Mouse (Mus musculus): ENCODE data around the gene Slc22a15. TPM values are rescaled to one million over a fixed set of nuclear protein-coding genes. Genes with fewer than 3 reads are reported as not detected.

The Slc22a15 gene
- polyA plus RNA-seq, 1 experiment: 1.8 TPM

DNA sequence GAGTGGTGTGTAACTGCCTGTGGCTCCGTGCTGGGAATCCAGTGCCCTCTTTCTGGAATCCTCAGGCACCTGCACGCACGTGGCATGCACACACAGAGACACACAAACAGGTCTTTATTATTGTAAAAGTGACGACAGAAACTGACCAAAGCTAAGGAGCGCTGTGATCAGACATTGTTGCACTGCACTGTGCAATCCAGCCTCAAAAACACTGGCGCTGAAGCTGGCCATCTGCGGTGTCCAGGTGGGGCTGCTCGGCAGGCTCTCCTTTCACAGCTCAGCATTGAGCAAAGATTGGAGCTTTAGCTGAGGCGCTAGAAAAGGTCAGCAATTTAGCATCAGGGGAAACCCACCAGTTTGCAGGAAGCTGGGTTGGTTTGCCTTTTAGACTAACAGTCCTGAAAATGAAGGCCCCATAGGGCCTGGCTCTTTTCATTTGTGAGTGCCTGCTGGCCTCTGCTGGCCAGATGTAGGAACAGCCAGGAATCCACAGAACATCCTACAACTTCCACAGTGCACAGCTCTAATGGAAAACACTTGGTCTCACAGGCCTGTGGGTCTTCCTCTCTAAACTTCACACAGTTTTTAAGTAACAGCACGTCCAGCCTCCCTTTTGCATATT, 111.8 kb downstream of the Slc22a15 start:
- H3K9ac ChIP-seq (ENCODE audit: low read depth, poor library complexity, severe bottlenecking): no peak overlapping the region
- no peaks in the 10 kb centered on the region for H3K27me3 ChIP-seq (ENCODE audit: control insufficient read depth, insufficient read depth, low read length, poor library complexity, severe bottlenecking)
- no peaks in the 10 kb centered on the region for H3K36me3 ChIP-seq (ENCODE audit: control insufficient read depth, insufficient read depth, low read length, poor library complexity, severe bottlenecking)
- no peak overlapping the region for H3K27ac ChIP-seq (ENCODE audit: insufficient read depth, low read length)
- no peaks in the 10 kb centered on the region for H3K4me1 ChIP-seq (ENCODE audit: control insufficient read depth, insufficient read depth, low read length)
- H3K9me3 ChIP-seq (replicated peaks; ENCODE audit: control insufficient read depth, insufficient read depth, low read length, poor library complexity, severe bottlenecking): no peaks in the 10 kb centered on the region
- TF ChIP-seq CTCF (IDR thresholded peaks at IDR 0.05; ENCODE audit: low read depth, low read length) (peak; percentile 80), POLR2A (IDR thresholded peaks at IDR 0.05; ENCODE audit: insufficient read depth, low read length) (no peak), EP300 (IDR thresholded peaks at IDR 0.05; ENCODE audit: insufficient read depth, low read depth, low read length) (no peak)
- H3K4me3 ChIP-seq (ENCODE audit: low read depth, low read length): no peak overlapping the region

DNA sequence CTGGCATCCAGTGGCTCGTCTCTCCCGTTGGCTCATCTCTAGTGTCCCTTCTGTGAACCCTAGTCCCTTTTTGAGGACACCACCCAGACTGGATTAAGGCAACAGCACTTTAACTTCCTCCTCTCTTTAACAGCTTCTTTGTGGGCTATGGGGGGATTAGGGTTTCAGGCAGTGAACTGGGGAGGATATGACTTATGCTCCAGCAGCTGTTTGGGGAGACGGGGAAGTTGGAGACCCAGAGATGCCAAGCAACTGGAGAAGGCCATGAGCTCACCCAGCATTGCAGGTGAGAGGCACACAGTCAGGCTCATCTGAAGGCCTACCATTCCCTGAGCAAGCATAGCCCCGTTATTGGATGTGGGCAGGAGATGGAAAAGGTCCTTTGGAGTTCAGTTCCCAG, 112.3 kb downstream of the Slc22a15 start:
- no peak overlapping the region for H3K9ac ChIP-seq (ENCODE audit: low read depth, poor library complexity, severe bottlenecking)
- H3K36me3 ChIP-seq (ENCODE audit: control insufficient read depth, insufficient read depth, low read length, poor library complexity, severe bottlenecking): no peaks in the 10 kb centered on the region
- H3K4me3 ChIP-seq (ENCODE audit: low read depth, low read length): no peak overlapping the region
- H3K27ac ChIP-seq (ENCODE audit: insufficient read depth, low read length): no peak overlapping the region
- no peak for TF ChIP-seq POLR2A (IDR thresholded peaks at IDR 0.05; ENCODE audit: insufficient read depth, low read length)
- TF ChIP-seq EP300 (IDR thresholded peaks at IDR 0.05; ENCODE audit: insufficient read depth, low read depth, low read length): no peak
- no peak for TF ChIP-seq CTCF (IDR thresholded peaks at IDR 0.05; ENCODE audit: low read depth, low read length)
- no peaks in the 10 kb centered on the region for H3K9me3 ChIP-seq (replicated peaks; ENCODE audit: control insufficient read depth, insufficient read depth, low read length, poor library complexity, severe bottlenecking)
- no peaks in the 10 kb centered on the region for H3K27me3 ChIP-seq (ENCODE audit: control insufficient read depth, insufficient read depth, low read length, poor library complexity, severe bottlenecking)
- no peaks in the 10 kb centered on the region for H3K4me1 ChIP-seq (ENCODE audit: control insufficient read depth, insufficient read depth, low read length)

GRCm38 (mm10) chr3:101807646-101808045, 116.6 kb downstream of the Slc22a15 start:
- no peak overlapping the region for H3K4me3 ChIP-seq (ENCODE audit: low read depth, low read length)
- H3K9ac ChIP-seq (ENCODE audit: low read depth, poor library complexity, severe bottlenecking): no peak overlapping the region
- H3K4me1 ChIP-seq (ENCODE audit: control insufficient read depth, insufficient read depth, low read length): no peaks in the 10 kb centered on the region
- no peaks in the 10 kb centered on the region for H3K27me3 ChIP-seq (ENCODE audit: control insufficient read depth, insufficient read depth, low read length, poor library complexity, severe bottlenecking)
- TF ChIP-seq CTCF (IDR thresholded peaks at IDR 0.05; ENCODE audit: low read depth, low read length): no peak
- TF ChIP-seq POLR2A (IDR thresholded peaks at IDR 0.05; ENCODE audit: insufficient read depth, low read length): no peak
- TF ChIP-seq EP300 (IDR thresholded peaks at IDR 0.05; ENCODE audit: insufficient read depth, low read depth, low read length): no peak
- H3K27ac ChIP-seq (ENCODE audit: insufficient read depth, low read length): no peak overlapping the region
- no peaks in the 10 kb centered on the region for H3K36me3 ChIP-seq (ENCODE audit: control insufficient read depth, insufficient read depth, low read length, poor library complexity, severe bottlenecking)
- no peaks in the 10 kb centered on the region for H3K9me3 ChIP-seq (replicated peaks; ENCODE audit: control insufficient read depth, insufficient read depth, low read length, poor library complexity, severe bottlenecking)

DNA sequence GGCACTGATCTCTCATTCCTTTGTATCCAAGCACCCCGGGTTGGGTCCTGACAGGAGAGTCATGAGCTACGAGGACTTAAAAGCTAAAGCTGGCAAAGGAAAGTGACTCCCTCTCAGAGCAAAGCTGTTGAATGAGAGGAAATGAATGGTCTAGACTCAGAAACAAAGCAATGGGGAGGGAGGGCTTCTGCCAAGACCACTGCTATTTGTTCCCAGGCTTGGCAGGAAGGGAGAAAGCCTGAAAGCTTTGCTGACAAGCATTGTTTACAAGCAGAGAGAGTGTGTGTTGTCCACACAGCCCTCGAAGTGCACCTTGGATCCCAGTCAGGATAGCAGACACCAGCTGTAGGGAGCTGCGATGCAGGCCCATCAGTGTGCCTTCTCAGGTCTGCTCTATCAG, 117.3 kb downstream of the Slc22a15 start:
- Histone ChIP-seq H3K9me3 (replicated peaks; ENCODE audit: control insufficient read depth, insufficient read depth, low read length, poor library complexity, severe bottlenecking) (no peaks in the 10 kb centered on the region), H3K9ac (ENCODE audit: low read depth, poor library complexity, severe bottlenecking) (no peak overlapping the region), H3K27ac (ENCODE audit: insufficient read depth, low read length) (no peak overlapping the region), H3K27me3 (ENCODE audit: control insufficient read depth, insufficient read depth, low read length, poor library complexity, severe bottlenecking) (no peaks in the 10 kb centered on the region), H3K4me1 (ENCODE audit: control insufficient read depth, insufficient read depth, low read length) (no peaks in the 10 kb centered on the region), H3K4me3 (ENCODE audit: low read depth, low read length) (no peak overlapping the region), H3K36me3 (ENCODE audit: control insufficient read depth, insufficient read depth, low read length, poor library complexity, severe bottlenecking) (no peaks in the 10 kb centered on the region)
- TF ChIP-seq POLR2A (IDR thresholded peaks at IDR 0.05; ENCODE audit: insufficient read depth, low read length) (no peak), EP300 (IDR thresholded peaks at IDR 0.05; ENCODE audit: insufficient read depth, low read depth, low read length) (no peak), CTCF (IDR thresholded peaks at IDR 0.05; ENCODE audit: low read depth, low read length) (no peak)

GRCm38 (mm10) chr3:101806149-101806548, 118.1 kb downstream of the Slc22a15 start:
- H3K4me3 ChIP-seq (ENCODE audit: low read depth, low read length): no peak overlapping the region
- H3K4me1 ChIP-seq (ENCODE audit: control insufficient read depth, insufficient read depth, low read length): no peaks in the 10 kb centered on the region
- H3K36me3 ChIP-seq (ENCODE audit: control insufficient read depth, insufficient read depth, low read length, poor library complexity, severe bottlenecking): no peaks in the 10 kb centered on the region
- H3K9ac ChIP-seq (ENCODE audit: low read depth, poor library complexity, severe bottlenecking): no peak overlapping the region
- H3K27ac ChIP-seq (ENCODE audit: insufficient read depth, low read length): no peak overlapping the region
- no peaks in the 10 kb centered on the region for H3K9me3 ChIP-seq (replicated peaks; ENCODE audit: control insufficient read depth, insufficient read depth, low read length, poor library complexity, severe bottlenecking)
- TF ChIP-seq POLR2A (IDR thresholded peaks at IDR 0.05; ENCODE audit: insufficient read depth, low read length): no peak
- peak; percentile 94 for TF ChIP-seq CTCF (IDR thresholded peaks at IDR 0.05; ENCODE audit: low read depth, low read length)
- TF ChIP-seq EP300 (IDR thresholded peaks at IDR 0.05; ENCODE audit: insufficient read depth, low read depth, low read length): peak; percentile 52; the same call in 1 of the 2 replicates
- H3K27me3 ChIP-seq (ENCODE audit: control insufficient read depth, insufficient read depth, low read length, poor library complexity, severe bottlenecking): no peaks in the 10 kb centered on the region

Other genes with a start within 250 kb of the Slc22a15 start
- gene Mab21l3, start 75.5 kb downstream of the Slc22a15 start, polyA plus RNA-seq (2011; ENCODE audit: insufficient read depth, insufficient read length, low read depth, missing spikeins): 3.4 and 3.8 TPM in 2 replicates
- not detected in 2 replicates for gene Nhlh2, start 85.6 kb upstream of the Slc22a15 start, polyA plus RNA-seq (2011; ENCODE audit: insufficient read depth, insufficient read length, low read depth, missing spikeins)
- not detected in 2 replicates for gene Casq2, start 162.0 kb upstream of the Slc22a15 start, polyA plus RNA-seq (2011; ENCODE audit: insufficient read depth, insufficient read length, low read depth, missing spikeins)